Mouse (Mus musculus): ENCODE measurements around the gene Pfkfb2. TPM values are rescaled to one million over a fixed set of nuclear protein-coding genes. Genes with fewer than 3 reads are reported as not detected.

Pfkfb2 gene
- 33.3 and 34.2 TPM in 2 replicates for polyA plus RNA-seq (2012; rRNA removed)

DNA sequence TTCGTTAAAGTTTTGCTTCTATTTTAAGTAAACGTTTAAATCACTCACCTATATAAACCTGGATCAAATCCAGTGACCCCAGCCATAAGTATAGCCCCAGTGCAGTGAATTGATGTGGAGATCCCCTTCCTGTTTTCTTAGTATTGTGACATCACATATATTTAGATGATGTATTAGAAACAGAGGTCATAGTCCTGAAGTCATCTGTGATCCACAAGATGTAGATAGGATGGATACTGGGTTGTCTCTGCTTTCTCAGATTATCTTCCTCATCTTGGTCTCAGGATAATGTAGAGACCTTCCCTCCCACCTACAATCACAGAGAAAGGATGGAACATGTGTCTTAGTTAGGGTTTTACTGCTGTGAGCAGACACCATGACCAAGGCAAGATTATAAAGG lies at the start of gene Pfkfb2:
Pfkfb2 (minus strand) TSS at position 101 of the 400 bp plus-strand sequence.

DNA sequence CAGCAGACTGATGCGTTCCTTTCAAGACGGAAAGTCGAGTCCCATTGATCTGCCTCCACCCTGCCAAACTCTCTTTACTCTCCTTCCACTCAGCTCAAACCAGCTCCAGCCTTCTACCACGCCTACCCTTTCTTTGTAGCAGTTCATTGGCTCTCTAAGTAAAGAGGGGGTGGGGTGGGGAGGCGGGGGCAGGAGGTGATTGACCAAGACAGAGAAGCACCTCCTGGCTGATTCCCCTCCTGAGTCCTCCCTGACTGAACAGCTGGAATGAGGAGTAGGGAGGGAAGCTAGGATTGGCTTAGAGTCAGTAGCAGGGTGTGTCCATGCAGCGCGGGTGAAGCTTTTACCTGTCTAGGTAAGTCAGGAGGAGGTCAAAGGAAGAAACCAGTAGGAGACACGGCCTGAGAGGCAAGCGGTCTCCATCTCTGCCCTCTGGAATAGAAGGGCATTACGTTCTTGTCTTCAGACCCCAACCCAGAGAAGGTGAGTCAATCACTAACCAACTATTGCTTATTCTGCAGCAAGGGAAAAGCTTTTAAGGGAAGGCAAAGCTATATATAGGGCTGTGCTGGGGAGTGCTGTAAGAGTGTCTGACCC lies 2.8 kb upstream of the Pfkfb2 start, which contains the start of gene AA986860:
AA986860 (plus strand) TSS at position 236 of the 597 bp plus-strand sequence.

DNA sequence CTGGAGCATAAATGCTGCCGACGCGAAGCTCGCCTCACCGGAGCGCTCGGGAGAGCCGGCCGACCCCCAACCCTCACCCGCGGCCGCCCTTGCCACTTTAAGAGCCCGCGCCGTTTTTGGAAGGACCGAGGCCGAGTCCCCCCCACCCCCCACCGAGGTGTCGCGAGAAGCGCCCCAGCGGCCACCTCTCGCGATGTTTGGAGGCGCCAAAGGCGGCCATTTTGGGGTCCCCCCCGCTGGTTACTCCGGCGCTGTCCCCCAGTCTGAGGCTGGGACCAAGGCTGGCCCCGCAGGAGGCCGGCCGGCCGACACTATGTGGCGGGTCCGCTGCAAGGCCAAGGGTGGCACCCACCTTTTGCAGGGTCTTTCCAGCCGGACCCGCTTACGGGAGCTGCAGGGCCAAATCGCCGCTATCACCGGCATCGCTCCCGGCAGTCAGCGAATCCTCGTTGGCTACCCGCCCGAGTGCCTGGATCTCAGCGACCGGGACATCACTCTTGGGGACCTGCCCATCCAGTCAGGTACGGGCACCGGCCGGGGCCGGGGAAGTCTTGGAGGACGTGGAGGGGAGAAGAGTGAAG lies 11.7 kb downstream of the Pfkfb2 start, which contains the start of gene Yod1:
Yod1 (plus strand) TSS at position 37 of the 581 bp plus-strand sequence.

DNA sequence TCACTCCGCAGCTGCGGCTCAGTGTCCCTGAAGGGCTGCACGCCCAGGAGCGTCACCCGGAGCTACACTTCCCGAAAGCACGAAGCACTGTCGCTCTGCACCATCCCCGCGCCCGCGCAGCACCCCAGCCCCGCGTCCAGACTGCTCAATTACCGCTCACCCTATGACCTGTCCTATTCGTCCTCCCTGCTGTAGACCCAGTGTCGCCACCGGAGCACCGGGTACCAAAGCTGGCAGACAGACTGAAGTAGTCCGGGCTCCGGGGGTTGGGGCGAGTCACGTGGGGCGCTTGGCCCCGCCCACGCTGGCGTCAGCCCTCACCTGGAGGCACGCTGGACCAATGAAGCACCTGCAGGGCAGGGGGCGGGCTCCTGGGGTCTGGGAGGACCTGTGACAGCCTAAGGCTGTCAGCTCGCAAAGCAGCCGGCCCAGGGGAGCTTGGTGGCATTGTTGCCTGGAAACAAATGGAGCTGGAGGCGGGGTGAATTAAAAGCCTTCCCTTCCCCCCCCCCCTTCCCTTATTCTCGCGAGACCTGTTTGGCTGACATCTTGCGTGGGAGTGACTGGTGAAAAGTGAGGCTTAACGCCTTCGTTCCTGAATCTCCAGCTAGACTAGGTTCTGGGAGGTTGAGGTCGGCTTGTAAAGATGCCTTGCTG lies 13.4 kb downstream of the Pfkfb2 start, which contains the start of gene Gm29427:
Gm29427 (minus strand) TSS at position 239 of the 657 bp plus-strand sequence.

DNA sequence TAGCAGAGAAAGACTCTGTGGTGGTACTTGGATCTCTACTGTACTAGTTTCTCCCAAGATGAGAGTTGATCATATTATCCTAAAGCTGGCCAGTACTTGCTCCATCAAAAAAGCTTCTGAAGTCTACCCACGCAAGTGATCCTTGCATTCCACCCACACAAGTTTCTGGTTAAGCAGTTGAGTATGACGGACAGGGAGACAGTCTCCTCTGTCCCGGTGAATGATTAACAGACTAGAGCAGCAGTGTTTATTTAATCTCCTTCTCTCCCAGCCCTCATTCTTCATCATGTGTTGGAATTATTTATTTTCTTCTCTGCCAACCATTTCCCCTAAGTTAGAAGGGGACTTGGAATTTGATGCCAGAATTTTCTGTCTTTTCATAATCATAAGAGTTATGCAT lies 67.6 kb downstream of the Pfkfb2 start, which contains the start of gene C4bp:
C4bp (minus strand) TSS at position 179 of the 400 bp plus-strand sequence.

Other genes with a start within 250 kb of the Pfkfb2 start
- gene Zp3r, start 99.6 kb downstream of the Pfkfb2 start, polyA plus RNA-seq (2012; rRNA removed) = not detected in 2 replicates
- gene C4bp, start 67.6 kb downstream of the Pfkfb2 start, polyA plus RNA-seq (2012; rRNA removed) = 0.06 TPM in 1 of 2 replicates, not detected in the other
- gene Gm29427, start 13.5 kb downstream of the Pfkfb2 start, polyA plus RNA-seq (2012; rRNA removed) = 0.05 and 0.06 TPM in 2 replicates
- 3.5 and 4.0 TPM in 2 replicates for gene Yod1, start 11.9 kb downstream of the Pfkfb2 start, polyA plus RNA-seq (2012; rRNA removed)
- 0.42 and 0.54 TPM in 2 replicates for gene AA986860, start 2.7 kb upstream of the Pfkfb2 start, polyA plus RNA-seq (2012; rRNA removed)
- gene Fcamr, start 71.6 kb upstream of the Pfkfb2 start, polyA plus RNA-seq (2012; rRNA removed) = not detected in 2 replicates
- gene Pigr, start 97.4 kb upstream of the Pfkfb2 start, polyA plus RNA-seq (2012; rRNA removed) = 0.02 TPM in 1 of 2 replicates, not detected in the other
- gene Fcmr, start 136.4 kb upstream of the Pfkfb2 start, polyA plus RNA-seq (2012; rRNA removed) = 0.12 and 0.21 TPM in 2 replicates
- not detected in 2 replicates for gene Il24, start 158.2 kb upstream of the Pfkfb2 start, polyA plus RNA-seq (2012; rRNA removed)
- gene Il20, start 182.2 kb upstream of the Pfkfb2 start, polyA plus RNA-seq (2012; rRNA removed) = not detected in 2 replicates
- gene Il19, start 210.9 kb upstream of the Pfkfb2 start, polyA plus RNA-seq (2012; rRNA removed) = 0.10 and 0.11 TPM in 2 replicates